Mouse (Mus musculus): ENCODE data around the gene Fam122a.

The Fam122a gene

DNA sequence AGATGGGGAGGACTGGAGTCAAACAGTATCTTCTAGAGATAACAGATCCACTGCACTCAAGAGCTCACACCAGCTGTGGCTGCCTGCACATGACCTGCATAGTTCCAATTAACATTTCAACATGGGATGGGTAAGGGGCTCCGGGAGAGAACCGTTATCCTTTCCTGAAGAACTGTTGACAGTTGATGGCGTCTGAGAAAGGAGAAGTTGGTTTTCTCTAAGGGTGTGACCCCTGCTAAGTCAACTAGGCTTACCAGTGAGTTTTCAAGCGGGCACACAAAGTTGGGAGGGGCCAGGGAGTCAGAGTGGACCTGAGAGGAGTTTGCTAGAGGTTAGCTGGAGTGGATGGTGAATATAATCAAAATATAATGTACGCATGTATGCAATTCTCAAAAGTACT is 13.1 kb upstream of the Fam122a start:
- no peak for DNase-seq (ENCODE audit: low read depth, low spot score)

DNA sequence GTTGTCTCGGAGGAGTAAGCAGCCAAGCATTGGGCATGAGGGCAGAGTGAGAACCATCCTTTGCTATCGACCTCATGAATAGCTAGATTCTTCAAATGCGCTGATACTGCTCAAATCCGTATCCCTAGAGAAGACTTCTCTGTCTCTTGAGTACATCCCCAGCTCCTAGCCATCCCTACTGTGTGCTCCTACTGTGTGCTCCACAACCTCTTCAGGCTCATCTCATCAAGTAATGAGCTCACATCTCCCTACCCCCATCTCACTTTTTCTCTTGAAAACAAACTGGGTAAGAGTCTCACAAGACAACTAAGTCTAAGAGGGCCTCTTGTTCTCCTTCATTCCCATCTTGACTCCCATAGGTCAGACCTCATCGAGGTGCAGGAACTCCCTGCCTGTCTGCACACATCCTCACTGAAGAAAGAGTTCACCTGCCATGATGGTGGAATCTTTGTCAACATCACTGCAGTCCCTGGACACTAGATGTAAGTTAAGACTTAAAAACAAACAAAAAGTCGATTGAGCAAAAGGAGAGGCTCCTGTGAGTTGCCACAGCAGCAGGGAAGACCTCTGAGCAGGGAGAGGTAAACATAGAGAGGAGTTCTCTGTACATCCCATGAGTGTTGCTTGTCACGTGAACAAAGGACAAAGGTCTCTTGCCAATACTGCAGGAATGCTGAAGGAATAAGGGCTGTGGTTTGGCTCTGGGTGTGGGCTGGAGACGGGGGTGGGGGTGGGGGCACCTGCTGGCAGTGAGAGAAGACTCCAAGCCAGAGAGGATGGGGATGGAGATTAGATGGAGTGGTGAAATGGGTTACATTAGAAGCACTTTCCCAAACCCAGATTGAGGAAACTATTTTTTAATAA is 9.5 kb upstream of the Fam122a start:
- DNase-seq (ENCODE audit: low read depth, low spot score), result no peak

GRCm38 (mm10) chr19:24484612-24485194 is 7.5 kb upstream of the Fam122a start:
- no peak for DNase-seq (ENCODE audit: low read depth, low spot score)

DNA sequence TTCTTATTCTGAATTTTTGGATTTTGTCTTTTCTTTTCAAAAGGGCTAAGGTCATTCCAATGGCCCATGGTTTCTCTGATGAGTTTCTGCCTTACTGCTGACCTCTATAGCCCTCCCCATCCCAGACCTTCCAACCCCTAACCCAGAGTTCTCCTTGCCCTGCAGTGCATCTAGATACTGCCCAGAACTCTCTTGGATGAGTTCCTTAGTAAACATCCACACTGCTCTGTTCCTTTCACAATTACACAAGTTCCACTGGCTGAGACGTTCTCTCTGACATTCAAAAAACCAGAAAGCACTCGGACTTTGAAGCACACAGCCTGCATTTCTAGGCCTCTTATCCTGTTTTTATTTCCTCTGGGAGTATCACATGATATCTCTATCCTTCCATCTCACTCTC is 3.8 kb upstream of the Fam122a start:
- no peak for DNase-seq (ENCODE audit: low read depth, low spot score)

DNA sequence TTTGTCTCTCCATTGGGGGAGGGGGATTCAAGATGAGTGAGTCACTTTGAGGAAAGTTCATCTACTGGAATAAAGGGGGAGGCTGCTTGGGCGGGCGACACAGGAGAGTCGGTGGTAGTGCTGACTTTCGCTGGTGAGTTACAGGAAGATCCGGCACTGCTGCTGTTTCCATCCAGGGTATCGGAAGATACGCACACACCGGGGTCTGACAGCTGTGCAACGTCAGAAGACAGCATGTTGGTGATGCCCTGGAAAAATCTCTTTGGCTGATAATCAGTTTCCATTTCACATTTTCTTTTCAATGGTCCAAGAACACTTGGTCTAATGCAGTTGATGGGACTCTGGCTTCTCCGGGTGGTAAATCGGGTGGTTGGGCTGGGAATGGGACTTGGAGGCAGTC is 695 bp downstream of the Fam122a start:
- peak; percentile 47 for DNase-seq (ENCODE audit: low read depth, low spot score)

GRCm38 (mm10) chr19:24475281-24475680 is 1.9 kb downstream of the Fam122a start:
- DNase-seq (ENCODE audit: low read depth, low spot score), result no peak

- no peak for DNase-seq (ENCODE audit: low read depth, low spot score)
These were observed 4.6 kb downstream of the Fam122a start for GRCm38 (mm10) chr19:24472512-24472911.

DNA sequence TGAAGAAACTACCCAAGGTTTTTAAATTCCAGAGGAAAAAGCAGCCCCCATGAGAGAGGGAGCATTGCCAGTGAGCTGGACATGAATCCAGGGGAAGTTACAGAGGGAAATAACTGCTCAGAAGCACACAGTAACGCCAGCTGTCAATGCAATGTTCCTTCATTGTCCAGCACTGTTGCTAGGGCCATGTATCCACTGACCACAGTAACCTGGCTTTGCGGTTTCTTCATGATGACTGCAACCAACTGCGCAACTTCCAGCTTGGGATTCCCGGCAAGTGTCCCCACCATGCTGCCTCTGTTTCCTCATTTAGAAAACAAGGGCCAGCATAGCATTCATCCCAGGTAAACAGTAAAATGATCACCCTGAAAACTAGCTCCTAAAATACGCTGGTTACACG is 5.6 kb downstream of the Fam122a start:
- DNase-seq (ENCODE audit: low read depth, low spot score), result no peak

- no peak for DNase-seq (ENCODE audit: low read depth, low spot score)
These were observed 7.9 kb downstream of the Fam122a start for GRCm38 (mm10) chr19:24469216-24469615.

DNA sequence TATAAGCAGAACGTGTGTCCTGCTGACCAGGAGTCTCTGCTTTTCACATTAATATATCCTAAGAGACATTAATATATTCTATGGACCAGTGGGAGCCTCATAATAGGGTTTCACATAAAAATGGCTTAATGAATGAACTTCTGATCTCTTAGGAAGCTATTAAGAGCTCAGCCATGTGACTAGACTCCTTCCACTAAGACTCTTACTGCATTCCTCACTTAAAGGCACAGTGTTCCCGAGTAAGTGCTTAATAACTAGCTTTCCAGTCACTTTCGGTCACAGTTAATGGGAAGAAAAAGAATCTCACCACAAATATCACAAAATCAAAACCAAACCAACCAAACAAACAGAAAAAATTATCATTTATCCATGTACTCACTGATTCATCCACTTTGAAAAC is 8.5 kb downstream of the Fam122a start:
- no peak for DNase-seq (ENCODE audit: low read depth, low spot score)

- no peak for DNase-seq (ENCODE audit: low read depth, low spot score)
These were observed 14.1 kb downstream of the Fam122a start for GRCm38 (mm10) chr19:24463011-24463410.

GRCm38 (mm10) chr19:24456591-24457231 is 20.4 kb downstream of the Fam122a start:
- DNase-seq (ENCODE audit: low read depth, low spot score), result no peak

DNA sequence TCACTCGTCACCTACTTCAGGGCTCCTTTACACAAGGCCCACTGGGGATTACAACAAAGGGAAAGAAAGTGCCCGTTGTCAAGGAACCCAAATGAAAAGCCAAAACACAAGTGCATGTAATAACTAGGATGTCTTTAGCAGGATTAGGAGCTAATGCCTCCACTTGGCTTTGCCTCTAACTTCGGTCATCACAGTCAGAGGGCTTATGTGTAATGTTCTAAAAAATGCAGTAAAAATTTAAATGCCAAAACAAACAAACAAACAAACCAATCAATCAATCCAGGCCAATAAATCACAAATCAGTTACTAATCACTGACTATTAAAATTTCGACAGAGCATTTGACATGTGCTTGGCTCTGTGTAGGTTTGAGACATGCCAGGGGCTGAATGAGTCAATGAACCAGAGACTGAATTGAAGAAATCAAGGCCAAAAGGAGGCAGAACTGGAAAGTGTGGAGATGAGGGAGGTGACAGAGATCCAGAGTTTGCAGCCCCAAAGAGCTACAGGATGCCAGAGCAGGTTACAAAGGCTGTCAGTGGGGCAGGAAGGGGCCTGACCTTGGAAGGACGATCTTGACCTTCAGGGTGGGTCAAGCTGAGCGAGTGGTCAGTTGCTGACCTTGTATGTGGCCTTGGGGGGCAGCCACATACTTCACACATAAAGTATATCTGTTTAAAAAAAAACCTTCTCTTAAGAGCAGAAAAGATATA is 21.8 kb downstream of the Fam122a start:
- DNase-seq (ENCODE audit: low read depth, low spot score), result no peak

- no peak for DNase-seq (ENCODE audit: low read depth, low spot score)
These were observed 22.7 kb downstream of the Fam122a start for GRCm38 (mm10) chr19:24454451-24454850.

DNA sequence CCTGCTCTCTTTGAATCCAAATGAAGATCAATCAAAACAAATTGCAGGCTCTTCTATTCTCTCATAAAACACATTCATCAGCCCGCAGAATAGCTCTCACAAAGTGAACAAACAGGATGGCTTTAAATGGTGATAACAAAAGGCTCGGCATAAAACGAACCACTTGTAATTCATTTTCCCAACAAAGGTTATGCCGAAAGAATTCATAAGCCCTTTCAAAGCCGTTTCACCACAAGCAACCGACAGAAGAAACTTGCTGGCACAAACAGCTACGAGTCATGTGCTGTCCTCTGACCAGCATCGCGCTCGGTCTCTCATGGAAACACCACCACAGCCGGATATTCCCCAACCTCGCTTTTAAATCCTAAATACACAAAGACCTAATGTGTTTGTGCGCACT is 23.8 kb downstream of the Fam122a start:
- no peak for DNase-seq (ENCODE audit: low read depth, low spot score)

- DNase-seq (ENCODE audit: low read depth, low spot score), result no peak
These were observed 24.7 kb downstream of the Fam122a start for GRCm38 (mm10) chr19:24452441-24452898.

- no peak for DNase-seq (ENCODE audit: low read depth, low spot score)
These were observed 25.5 kb downstream of the Fam122a start for GRCm38 (mm10) chr19:24451626-24452025.

DNA sequence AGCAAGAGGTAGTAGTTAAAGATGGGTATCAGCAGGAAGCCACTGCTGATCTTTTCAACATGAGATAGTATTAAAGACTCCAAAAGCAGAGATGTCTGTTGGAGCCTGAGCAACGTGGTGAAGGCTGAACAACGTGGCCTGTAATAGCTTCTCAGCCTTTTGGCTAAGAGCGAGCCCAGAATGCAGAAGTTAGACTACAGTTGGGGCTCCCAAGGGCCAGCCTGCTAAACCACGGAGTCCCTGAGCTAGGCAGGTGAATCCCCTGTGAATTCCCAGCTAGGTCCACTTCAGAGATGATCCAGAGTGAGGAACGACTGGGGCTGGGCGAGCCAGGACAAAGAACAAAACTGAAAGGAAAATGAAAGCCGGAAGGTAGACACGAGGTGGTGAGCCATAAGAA is 26.4 kb downstream of the Fam122a start:
- DNase-seq (ENCODE audit: low read depth, low spot score), result no peak

DNA sequence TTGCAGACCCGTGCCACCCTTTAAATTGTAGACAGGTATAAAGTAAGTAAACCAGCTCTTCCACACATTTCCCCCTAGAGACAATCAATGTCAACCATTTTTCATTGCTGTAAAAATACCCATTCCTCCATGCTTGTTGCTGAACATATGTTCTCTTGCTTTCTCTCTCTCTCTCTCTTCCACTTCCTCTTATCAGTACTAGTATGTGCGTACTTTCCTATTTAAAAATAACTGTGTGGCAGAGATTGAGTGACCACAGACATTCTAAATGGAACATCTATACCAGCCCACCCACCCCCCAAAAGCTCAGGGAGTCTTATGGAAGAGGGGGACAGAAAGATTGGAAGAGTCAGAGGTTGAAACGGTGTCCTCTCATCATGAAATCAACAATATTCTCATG is 32.8 kb downstream of the Fam122a start:
- DNase-seq (ENCODE audit: low read depth, low spot score), result no peak

DNA sequence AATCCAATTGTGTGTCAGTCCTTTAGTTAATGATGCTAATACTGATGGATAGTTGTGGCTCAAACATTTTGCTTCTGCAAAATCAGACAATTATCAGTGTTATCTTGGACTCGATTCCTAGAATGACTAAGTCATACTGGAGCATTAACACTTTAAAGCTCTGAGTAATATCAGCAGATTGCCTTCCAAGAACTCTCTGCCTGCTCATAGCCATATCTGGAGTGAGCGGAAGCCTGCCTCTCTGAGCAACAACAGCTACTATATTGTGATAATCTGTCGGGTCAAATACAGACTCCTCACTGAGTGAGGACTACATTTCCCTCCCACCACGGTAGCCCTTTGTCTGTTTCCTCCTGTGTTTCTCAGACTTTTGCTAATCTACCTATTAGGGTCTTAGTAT is 37.4 kb downstream of the Fam122a start:
- DNase-seq (ENCODE audit: low read depth, low spot score), result no peak

- no peak for DNase-seq (ENCODE audit: low read depth, low spot score)
These were observed 42.9 kb downstream of the Fam122a start for GRCm38 (mm10) chr19:24434291-24434690.

DNA sequence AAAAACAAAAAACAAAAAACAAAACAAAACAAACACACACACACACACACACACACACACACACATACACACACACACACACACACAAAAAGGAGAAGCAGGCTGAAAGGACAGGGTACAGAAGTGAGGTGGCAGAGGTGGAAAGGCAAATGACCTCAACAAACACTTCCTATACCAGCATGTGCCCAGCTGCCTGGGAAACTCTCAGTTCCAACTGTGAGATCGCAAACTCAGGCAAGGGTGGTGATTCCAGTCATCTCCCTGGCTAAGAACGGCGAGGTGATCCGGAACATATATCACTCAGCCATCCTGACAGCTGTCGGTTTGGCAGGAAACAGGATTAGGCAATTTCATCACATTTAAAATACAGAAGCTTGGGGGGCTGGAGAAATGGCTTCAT is 44.7 kb downstream of the Fam122a start:
- DNase-seq (ENCODE audit: low read depth, low spot score), result no peak
